Mouse (Mus musculus): ENCODE data around the gene Osbp2. TPM values are rescaled to one million over a fixed set of nuclear protein-coding genes. Genes with fewer than 3 reads are reported as not detected.

Gene Osbp2
- total RNA-seq, 2 experiments from 2014 or later, result 2.2 to 2.5 TPM

- DNase-seq, result no peak
Measured at GRCm38 (mm10) chr11:3823378-3823777, 40.3 kb downstream of the Osbp2 start.

- no peak for DNase-seq
Measured at GRCm38 (mm10) chr11:3817986-3818758, 45.5 kb downstream of the Osbp2 start.

- DNase-seq, result no peak
Measured at GRCm38 (mm10) chr11:3815951-3816350, 47.8 kb downstream of the Osbp2 start.

- DNase-seq, result no peak
Measured at GRCm38 (mm10) chr11:3813340-3813739, 50.4 kb downstream of the Osbp2 start.

GRCm38 (mm10) chr11:3808162-3808561 lies 55.5 kb downstream of the Osbp2 start:
- DNase-seq, result peak; percentile 16 to 25

GRCm38 (mm10) chr11:3805362-3805761 lies 58.3 kb downstream of the Osbp2 start:
- DNase-seq, result peak; percentile 13 to 47

GRCm38 (mm10) chr11:3804639-3805038 lies 59.1 kb downstream of the Osbp2 start:
- DNase-seq, result no peak

GRCm38 (mm10) chr11:3802057-3802456 lies 61.6 kb downstream of the Osbp2 start:
- no peak for DNase-seq

- no peak for DNase-seq
Measured at GRCm38 (mm10) chr11:3797631-3798215, 66.0 kb downstream of the Osbp2 start.

GRCm38 (mm10) chr11:3790736-3791135 lies 73.0 kb downstream of the Osbp2 start:
- DNase-seq, result no peak

- no peak for DNase-seq
Measured at GRCm38 (mm10) chr11:3789919-3790318, 73.8 kb downstream of the Osbp2 start.

GRCm38 (mm10) chr11:3786564-3786963 lies 77.1 kb downstream of the Osbp2 start:
- DNase-seq, result peak; percentile 93 to 94

- no peak for DNase-seq
Measured at GRCm38 (mm10) chr11:3775263-3775644, 88.4 kb downstream of the Osbp2 start.

GRCm38 (mm10) chr11:3774463-3775262 lies 89.0 kb downstream of the Osbp2 start:
- peak; percentile 49 to 57 for DNase-seq

GRCm38 (mm10) chr11:3773782-3774462 lies 89.8 kb downstream of the Osbp2 start:
- DNase-seq, result no peak

GRCm38 (mm10) chr11:3773136-3773535 lies 90.6 kb downstream of the Osbp2 start:
- DNase-seq, result no peak

- DNase-seq, result no peak
Measured at GRCm38 (mm10) chr11:3771348-3771747, 92.4 kb downstream of the Osbp2 start.

- no peak for DNase-seq
Measured at GRCm38 (mm10) chr11:3767830-3768229, 95.9 kb downstream of the Osbp2 start.

GRCm38 (mm10) chr11:3766964-3767363 lies 96.7 kb downstream of the Osbp2 start:
- DNase-seq, result no peak

GRCm38 (mm10) chr11:3764352-3764751 lies 99.4 kb downstream of the Osbp2 start:
- DNase-seq, result no peak

- peak; percentile 43 to 59 for DNase-seq
Measured at GRCm38 (mm10) chr11:3761775-3762501, 101.8 kb downstream of the Osbp2 start.

GRCm38 (mm10) chr11:3761339-3761738 lies 102.4 kb downstream of the Osbp2 start:
- no peak for DNase-seq

All from adrenal gland, postnatal 36 days (tissue).